Mouse (Mus musculus) megakaryocyte, embryonic 14.5 days (primary cell): ENCODE measurements around the gene Sept9.

Experiments used
- FLI1 ChIP-seq: IDR thresholded peaks from 2 replicates; pipeline ENCODE4 v1.6.1; 2012; ENCODE audit warnings: low read length, inconsistent platforms, mixed read lengths
- GATA1 ChIP-seq: IDR thresholded peaks from 3 replicates; pipeline ENCODE4 v1.6.1; 2012; ENCODE audit warnings: mixed read lengths, low read length, inconsistent platforms, borderline replicate concordance

- TF ChIP-seq FLI1: no peak
- no peak for TF ChIP-seq GATA1
Observed at GRCm38 (mm10) chr11:117406711-117407110, 207.2 kb downstream of the Sept9 start.
